Mouse (Mus musculus) G1E (cell line): ENCODE results near the gene Cstb. TPM values are rescaled to one million over a fixed set of nuclear protein-coding genes. Genes with fewer than 3 reads are reported as not detected.

ENCODE experiments used
- ATAC-seq: 2 replicates; pipeline ENCODE4 v1.8.0; 2016; ENCODE audit warnings: mild to moderate bottlenecking; ENCODE audit not compliant: insufficient number of reproducible peaks, poor library complexity, low FRiP score, severe bottlenecking; ENCODE audit errors: extremely low read depth
- DNase-seq: peaks from one replicate; pipeline ENCODE4 v3.0.0; 2012; ENCODE audit warnings: low spot score
- H3K27me3 ChIP-seq: 2 replicates; pipeline ENCODE4 v1.6.1; 2012; ENCODE audit warnings: mild to moderate bottlenecking, low read length, inconsistent platforms; ENCODE audit not compliant: insufficient read depth
- H3K36me3 ChIP-seq: replicated peaks from 2 replicates; pipeline ENCODE3; 2012; ENCODE audit warnings: mild to moderate bottlenecking, inconsistent platforms
- H3K4me1 ChIP-seq: 2 replicates; pipeline ENCODE4 v1.6.1; 2012; ENCODE audit warnings: low read depth, low read length, inconsistent platforms, mixed read lengths; ENCODE audit not compliant: insufficient read depth
- H3K4me3 ChIP-seq: 2 replicates; pipeline ENCODE4 v1.5.1; 2012; ENCODE audit warnings: low read depth, mild to moderate bottlenecking, inconsistent platforms, low read length, moderate library complexity, mixed read lengths
- H3K9me3 ChIP-seq: replicated peaks from 2 replicates; pipeline ENCODE4 v1.6.1; 2012; ENCODE audit warnings: inconsistent platforms
- CTCF ChIP-seq: IDR thresholded peaks from 2 replicates; pipeline ENCODE4 v1.5.1; 2012; ENCODE audit warnings: low read depth, low read length, inconsistent platforms, mixed read lengths
- GATA1 ChIP-seq: IDR thresholded peaks from 2 replicates; pipeline ENCODE4 v1.6.1; 2012; ENCODE audit warnings: borderline replicate concordance, low read length, inconsistent platforms, mixed read lengths
- GATA2 ChIP-seq: IDR thresholded peaks from 2 replicates; pipeline ENCODE4 v1.6.1; 2012; ENCODE audit warnings: low read depth, low read length, inconsistent platforms, borderline replicate concordance
- POLR2AphosphoS5 ChIP-seq: IDR thresholded peaks from 2 replicates; pipeline ENCODE4 v1.6.1; 2012; ENCODE audit warnings: low read depth, low read length, inconsistent platforms; ENCODE audit not compliant: insufficient replicate concordance
- TAL1 ChIP-seq: conservative IDR thresholded peaks from 2 replicates; pipeline ENCODE4 v1.6.1; 2012; ENCODE audit warnings: low read depth, low read length, inconsistent platforms, mixed read lengths
- polyA plus RNA-seq: library from polyadenylated mRNA; stranded (reverse); fragments of >175 nt; gene quantifications from 2 replicates; pipeline ENCODE4 v1.2.3, GENCODE M21; 2012
- total RNA-seq, 2 experiments: library from RNA; stranded (forward) in 1 of 2; stranded (reverse) in 1 of 2; fragments of 200-1000 nt in 1 of 2; fragments of >200 nt in 1 of 2; fragmentation: Nextera tagmentation in 1 of 2; gene quantifications; 2 replicates each; pipeline ENCODE4 v1.2.3; 2014 to 2017

Gene Cstb
- total and polyA plus RNA-seq, 3 experiments = 40.3 to 260 (median 47.1) TPM

GRCm38 (mm10) chr10:78462945-78463768 lies 37.7 kb downstream of the Cstb start:
- no peaks in the 10 kb centered on the region for H3K9me3 ChIP-seq
- TF ChIP-seq POLR2AphosphoS5 (no peak), CTCF (no peak), TAL1 (no peak), GATA1 (no peak)
- H3K27me3 ChIP-seq = peaks cover 10% of the 10 kb centered on the region; the same call in 1 of the 2 replicates
- H3K4me3 ChIP-seq = peak overlapping the region; percentile 85; the same call in 1 of the 2 replicates
- DNase-seq (no peak), ATAC-seq (no peak)
- peaks cover 37% of the 10 kb centered on the region for H3K36me3 ChIP-seq
- peaks cover 79% of the 10 kb centered on the region for H3K4me1 ChIP-seq

GRCm38 (mm10) chr10:78463769-78464167 lies 38.3 kb downstream of the Cstb start:
- TF ChIP-seq CTCF (no peak), POLR2AphosphoS5 (no peak)
- DNase-seq = no peak
- peaks cover 73% of the 10 kb centered on the region for H3K4me1 ChIP-seq

GRCm38 (mm10) chr10:78464201-78464791 lies 38.8 kb downstream of the Cstb start:
- peak overlapping the region; percentile 85 for H3K4me3 ChIP-seq
- no peaks in the 10 kb centered on the region for H3K9me3 ChIP-seq
- H3K36me3 ChIP-seq = peaks cover 27% of the 10 kb centered on the region
- peak; percentile 24 for DNase-seq
- TF ChIP-seq CTCF = no peak
- no peak for TF ChIP-seq TAL1
- TF ChIP-seq GATA1 = no peak
- no peak for TF ChIP-seq GATA2
- TF ChIP-seq POLR2AphosphoS5 = no peak
- no peak for ATAC-seq
- peaks cover 16% of the 10 kb centered on the region; the same call in 1 of the 2 replicates for H3K27me3 ChIP-seq
- peaks cover 67% of the 10 kb centered on the region for H3K4me1 ChIP-seq

More at GRCm38 (mm10) chr10:78463769-78464167, 38.3 kb downstream of the Cstb start:
- Histone ChIP-seq H3K4me3 (peak overlapping the region; percentile 85), H3K27me3 (peaks cover 15% of the 10 kb centered on the region; the same call in 1 of the 2 replicates), H3K36me3 (peaks cover 32% of the 10 kb centered on the region), H3K9me3 (no peaks in the 10 kb centered on the region)
- ATAC-seq = no peak

GRCm38 (mm10) chr10:78464792-78465207 lies 39.3 kb downstream of the Cstb start, which contains the start of gene Pdxk:
Pdxk (minus strand) TSS chr10:78464975.
- peaks cover 67% of the 10 kb centered on the region for H3K4me1 ChIP-seq
- TF ChIP-seq POLR2AphosphoS5 (no peak), GATA1 (no peak), TAL1 (no peak), CTCF (no peak), GATA2 (no peak)
- peaks cover 18% of the 10 kb centered on the region for H3K27me3 ChIP-seq
- ATAC-seq = peak; percentile 76
- peak; percentile 94 for DNase-seq
- peak within 1 kb of the TSS; percentile 85 for H3K4me3 ChIP-seq
- no peaks in the 10 kb centered on the region for H3K9me3 ChIP-seq
- H3K36me3 ChIP-seq = peaks cover 27% of the 10 kb centered on the region

DNA sequence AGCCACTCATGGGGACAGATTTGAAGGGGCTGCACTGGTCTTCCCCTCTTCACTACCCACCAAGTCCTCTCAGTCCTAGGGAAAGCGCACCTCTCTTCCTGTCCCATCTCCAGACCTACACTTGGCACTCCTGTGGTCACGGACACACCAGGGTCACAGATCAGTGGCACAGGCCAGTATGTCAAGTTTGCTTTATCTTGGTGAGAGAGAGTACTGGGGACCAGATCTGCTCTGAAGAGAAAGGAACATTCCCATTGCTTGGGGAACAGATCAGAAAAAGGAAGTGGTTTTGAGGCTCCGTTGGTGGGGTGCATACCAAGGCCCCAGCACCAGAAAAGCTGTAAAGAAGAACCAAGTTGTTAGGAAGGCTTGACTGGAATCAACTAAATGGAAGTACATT lies 40.0 kb downstream of the Cstb start:
- TF ChIP-seq GATA2 = no peak
- TF ChIP-seq GATA1 = no peak
- TF ChIP-seq TAL1 = no peak
- no peak for TF ChIP-seq POLR2AphosphoS5
- no peak for TF ChIP-seq CTCF
- Histone ChIP-seq H3K27me3 (peaks cover 25% of the 10 kb centered on the region), H3K4me3 (peak overlapping the region; percentile 85; the same call in 1 of the 2 replicates), H3K9me3 (no peaks in the 10 kb centered on the region), H3K4me1 (peaks cover 64% of the 10 kb centered on the region), H3K36me3 (peaks cover 20% of the 10 kb centered on the region)
- DNase-seq (peak; percentile 36), ATAC-seq (peak; percentile 15; the same call in 1 of the 2 replicates)

DNA sequence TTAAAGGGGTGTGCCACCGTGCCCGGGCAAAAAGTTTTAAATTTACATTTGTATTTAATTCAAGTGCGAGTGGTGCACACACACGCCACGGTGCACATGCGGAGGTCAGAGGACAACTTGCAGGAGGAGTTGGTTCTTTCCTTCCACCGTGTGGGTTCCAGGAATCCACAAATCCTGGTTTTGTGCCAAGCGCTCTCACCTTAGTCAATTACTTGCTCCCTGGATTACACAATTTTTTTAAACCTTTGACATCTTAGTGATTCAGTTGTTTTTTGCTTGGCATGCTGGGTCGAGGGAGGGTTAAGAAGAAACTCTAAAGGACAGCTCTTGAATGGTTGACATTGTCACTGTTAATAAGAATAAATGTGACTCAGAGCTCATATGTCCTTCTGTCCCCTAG lies 41.2 kb downstream of the Cstb start:
- no peak for DNase-seq
- Histone ChIP-seq H3K27me3 (peaks cover 37% of the 10 kb centered on the region), H3K4me1 (peaks cover 59% of the 10 kb centered on the region), H3K36me3 (peaks cover 12% of the 10 kb centered on the region), H3K9me3 (no peaks in the 10 kb centered on the region), H3K4me3 (no peak overlapping the region)
- ATAC-seq = no peak
- TF ChIP-seq CTCF (no peak), GATA2 (no peak), GATA1 (no peak), TAL1 (no peak), POLR2AphosphoS5 (no peak)
